Mouse (Mus musculus) mouse embryonic stem cell (cell line): ENCODE data around the gene Gria1.

Experiments
- in situ Hi-C, 2 experiments: fragments of 300-500 bp; cut with MboI; formaldehyde crosslinking; loops; 1 replicate in 1 of 2; 3 replicates in 1 of 2; pipeline ENCODE4 v1.14.3; 2019 to 2020; ENCODE audit warnings: low sequenced_read_pairs in 2 of 2, low pct_unique_long_range_greater_than_20kb in 1 of 2, mixed read lengths in 1 of 2; ENCODE audit not compliant: unreplicated experiment in 1 of 2

Gene Gria1

DNA sequence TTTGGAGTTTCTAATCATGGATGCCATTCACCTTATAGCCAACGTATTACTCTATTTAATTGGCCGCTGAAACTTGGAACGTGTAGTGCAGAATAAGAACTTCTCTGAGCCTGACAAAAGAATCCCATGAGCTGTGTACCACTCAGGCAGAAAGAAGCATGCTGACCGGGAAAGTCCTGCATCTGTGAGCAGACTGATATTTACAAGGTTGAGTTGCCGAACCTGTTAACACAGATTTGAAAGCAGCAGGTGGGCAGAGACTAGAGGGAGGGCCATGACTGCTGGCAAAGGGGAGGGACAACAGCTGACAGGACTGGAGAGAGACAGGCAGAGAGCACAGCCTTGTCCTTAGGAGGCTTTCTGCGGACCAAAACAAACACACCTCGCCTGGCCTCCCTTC lies 134.5 kb downstream of the Gria1 start:
- in situ Hi-C loops: no loop called here

GRCm38 (mm10) chr11:57151674-57152073 lies 140.5 kb downstream of the Gria1 start:
- in situ Hi-C loops: no loop called here

GRCm38 (mm10) chr11:57154998-57155397 lies 143.8 kb downstream of the Gria1 start:
- in situ Hi-C loops: no loop called here

DNA sequence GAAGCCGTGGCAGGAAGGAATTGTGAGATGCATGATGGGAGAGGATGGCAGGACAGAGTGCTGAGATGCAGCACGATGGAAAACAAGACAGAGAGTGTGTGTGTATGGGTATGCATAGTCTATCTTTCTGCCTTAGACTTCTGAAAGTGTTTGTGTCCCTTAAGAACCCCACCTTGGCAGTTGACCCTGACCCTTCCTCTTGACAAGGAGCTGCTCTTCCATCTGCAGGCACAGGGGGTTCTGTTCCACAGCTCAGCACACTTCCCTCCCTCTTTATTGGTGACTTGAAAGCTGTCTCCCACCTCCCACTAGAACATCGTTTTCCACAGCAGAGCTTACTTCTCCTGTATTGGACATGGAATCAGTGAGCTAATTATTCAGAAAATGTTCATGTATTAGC lies 148.2 kb downstream of the Gria1 start:
- in situ Hi-C loops: no loop called here

GRCm38 (mm10) chr11:57160076-57160475 lies 148.9 kb downstream of the Gria1 start:
- in situ Hi-C loops: no loop called here

DNA sequence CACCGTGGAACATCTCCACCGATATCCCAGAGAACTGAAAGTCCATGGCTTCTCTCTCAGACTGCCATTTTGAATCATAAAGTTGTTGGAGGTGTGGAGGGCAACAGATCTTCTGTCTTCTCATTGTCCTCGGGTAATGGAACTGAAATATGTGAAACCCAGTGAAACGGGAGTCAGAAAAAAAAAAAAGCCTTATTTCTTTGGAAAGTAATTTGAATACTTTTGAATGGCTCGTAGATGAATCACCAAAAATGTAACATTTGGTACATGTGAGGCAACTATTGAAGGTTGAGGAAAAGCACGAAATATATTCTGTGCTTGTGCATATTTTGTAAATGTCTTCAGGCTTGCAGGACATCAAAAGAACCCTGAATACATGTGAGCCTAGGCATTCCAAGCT lies 151.7 kb downstream of the Gria1 start:
- in situ Hi-C loops: no loop called here

DNA sequence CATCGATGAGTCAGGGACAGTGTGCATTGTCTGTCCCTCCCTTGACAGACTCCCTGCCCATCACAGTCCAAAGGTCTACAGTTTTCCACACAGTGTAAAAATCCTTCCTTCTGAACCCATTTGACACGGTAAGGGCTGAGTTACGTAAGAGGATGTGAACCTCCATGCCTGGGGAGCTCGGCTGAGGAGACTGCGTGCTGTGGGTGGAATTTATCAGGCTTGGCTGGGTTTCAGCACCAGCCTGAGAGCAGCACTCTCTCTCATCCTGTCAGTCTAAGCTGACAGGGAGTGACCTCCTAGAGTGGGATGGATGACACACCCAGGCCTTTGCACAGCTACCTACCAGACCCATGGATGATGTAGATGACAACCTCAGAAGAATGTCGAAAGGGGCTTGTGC lies 158.9 kb downstream of the Gria1 start:
- in situ Hi-C loops: no loop called here

DNA sequence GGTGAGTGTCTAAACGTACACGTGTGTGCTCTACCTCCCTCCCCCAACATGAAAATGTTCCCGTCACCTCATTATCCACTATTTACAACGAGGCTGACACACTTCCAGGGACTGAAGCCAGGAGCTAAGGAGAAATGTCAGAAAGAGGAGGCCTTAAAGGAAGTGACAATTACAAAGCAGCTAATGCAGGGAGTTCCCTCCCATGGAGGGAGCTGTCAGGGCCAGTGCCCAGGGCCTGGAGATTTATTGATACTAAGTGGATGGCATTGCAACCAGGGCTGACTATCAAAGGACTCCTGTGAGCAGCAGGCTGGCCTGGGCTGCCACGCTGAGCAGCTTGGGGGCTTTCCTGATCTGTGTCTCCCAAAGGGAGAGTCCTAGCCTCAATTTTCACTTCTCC lies 163.0 kb downstream of the Gria1 start:
- in situ Hi-C loops: no loop called here

DNA sequence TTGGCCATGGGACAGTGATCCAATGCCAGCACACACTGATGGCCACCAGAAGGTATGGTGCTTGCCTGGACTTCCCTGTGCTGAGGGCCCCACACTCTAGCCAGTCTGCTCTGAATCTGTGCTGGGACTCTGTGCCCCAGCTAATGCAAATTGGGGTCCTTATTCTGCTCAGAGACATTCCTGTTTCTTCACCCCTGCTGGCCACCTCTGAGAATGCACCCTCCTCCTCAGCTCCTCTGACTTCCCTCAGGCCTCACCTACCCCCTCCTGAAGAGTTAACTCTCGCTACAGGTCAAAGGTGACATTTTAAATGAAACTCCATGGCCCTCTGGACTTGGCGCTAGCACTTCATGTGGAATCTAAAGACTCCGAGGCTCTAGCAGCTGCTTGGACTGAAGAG lies 165.4 kb downstream of the Gria1 start:
- in situ Hi-C loops: no loop called here

DNA sequence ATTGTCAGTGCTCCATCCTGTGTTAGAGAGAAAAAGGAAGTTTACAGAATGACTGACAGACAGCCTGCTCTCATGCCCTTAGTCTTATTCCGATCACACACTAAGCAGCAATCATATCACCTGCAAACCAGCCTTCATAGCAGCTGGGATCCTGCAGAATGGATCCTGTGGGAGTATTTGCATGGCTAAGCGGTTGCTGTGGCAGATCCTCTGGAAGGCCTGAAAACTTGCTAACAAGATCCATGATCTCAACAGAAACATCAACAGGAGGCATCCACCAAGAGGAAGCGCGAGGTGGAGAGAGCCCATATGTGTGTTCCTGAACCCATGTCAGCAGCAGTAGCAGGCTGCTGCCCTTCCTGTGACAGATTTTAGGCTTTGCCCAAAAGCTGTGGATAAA lies 173.0 kb downstream of the Gria1 start:
- in situ Hi-C loops: no loop called here

GRCm38 (mm10) chr11:57185110-57185509 lies 173.9 kb downstream of the Gria1 start:
- in situ Hi-C loops: no loop called here

- in situ Hi-C loops: no loop called here
These were observed 178.2 kb downstream of the Gria1 start for GRCm38 (mm10) chr11:57189391-57189790.

DNA sequence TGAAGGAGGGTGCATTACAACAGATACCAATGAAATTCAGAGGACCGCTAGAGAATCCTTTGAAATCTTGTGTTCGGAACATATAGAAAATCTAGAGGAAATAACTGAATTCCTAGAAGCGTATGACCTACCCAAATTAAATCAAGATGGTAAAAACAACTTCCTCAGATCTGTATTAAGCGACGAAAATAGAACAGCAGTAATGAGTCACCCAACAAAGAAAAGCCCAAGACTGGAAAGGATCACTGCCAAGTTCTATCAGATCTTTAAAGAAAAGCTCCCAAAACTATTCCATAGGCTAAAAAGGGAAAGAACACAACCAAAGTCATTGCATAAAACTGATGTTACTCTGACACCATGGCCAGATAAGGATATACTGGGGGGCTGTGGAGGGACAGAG lies 183.6 kb downstream of the Gria1 start:
- in situ Hi-C loops: no loop called here

DNA sequence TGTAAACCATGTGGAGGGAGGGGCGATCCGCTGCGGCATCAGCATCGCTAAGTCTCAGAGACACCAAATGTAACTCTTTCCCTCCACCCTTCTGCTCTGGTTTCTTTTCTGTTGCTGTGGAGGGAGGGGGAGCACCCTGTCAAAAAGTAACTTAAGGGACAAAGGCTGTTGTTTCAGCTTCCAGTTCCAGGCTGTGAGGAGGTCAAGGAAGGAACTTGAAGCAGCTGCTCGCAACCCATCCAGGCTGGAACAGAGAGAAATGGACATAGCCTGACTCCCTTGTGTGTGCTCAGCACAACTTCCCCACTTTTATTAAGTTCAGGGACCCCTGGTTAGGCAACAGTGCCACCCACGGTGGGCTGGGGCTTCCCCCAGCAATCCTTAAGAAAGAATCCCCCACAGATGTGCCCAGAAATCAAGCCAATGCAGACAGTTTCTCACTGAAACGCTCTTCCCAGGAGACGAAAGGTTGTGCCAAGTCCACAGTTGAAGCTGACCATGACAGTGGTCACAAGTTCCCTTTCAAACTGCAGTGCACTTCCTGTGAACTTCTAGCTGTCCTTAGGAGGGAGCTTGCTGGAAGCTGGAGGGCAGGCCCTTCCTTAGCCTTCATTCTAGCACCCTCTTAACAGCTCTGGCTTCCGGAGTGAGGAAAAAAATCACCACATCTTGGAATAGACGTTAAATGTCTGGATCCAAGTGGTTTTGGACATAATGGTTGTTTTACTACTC lies 190.2 kb downstream of the Gria1 start:
- in situ Hi-C loops: no loop called here

- in situ Hi-C loops: no loop called here
These were observed 193.2 kb downstream of the Gria1 start for GRCm38 (mm10) chr11:57204371-57204770.

- in situ Hi-C loops: no loop called here
These were observed 196.1 kb downstream of the Gria1 start for GRCm38 (mm10) chr11:57207260-57207659.

- in situ Hi-C loops: no loop called here
These were observed 202.9 kb downstream of the Gria1 start for GRCm38 (mm10) chr11:57214079-57214478.

- in situ Hi-C loops: no loop called here
These were observed 203.4 kb downstream of the Gria1 start for GRCm38 (mm10) chr11:57214583-57214982.

DNA sequence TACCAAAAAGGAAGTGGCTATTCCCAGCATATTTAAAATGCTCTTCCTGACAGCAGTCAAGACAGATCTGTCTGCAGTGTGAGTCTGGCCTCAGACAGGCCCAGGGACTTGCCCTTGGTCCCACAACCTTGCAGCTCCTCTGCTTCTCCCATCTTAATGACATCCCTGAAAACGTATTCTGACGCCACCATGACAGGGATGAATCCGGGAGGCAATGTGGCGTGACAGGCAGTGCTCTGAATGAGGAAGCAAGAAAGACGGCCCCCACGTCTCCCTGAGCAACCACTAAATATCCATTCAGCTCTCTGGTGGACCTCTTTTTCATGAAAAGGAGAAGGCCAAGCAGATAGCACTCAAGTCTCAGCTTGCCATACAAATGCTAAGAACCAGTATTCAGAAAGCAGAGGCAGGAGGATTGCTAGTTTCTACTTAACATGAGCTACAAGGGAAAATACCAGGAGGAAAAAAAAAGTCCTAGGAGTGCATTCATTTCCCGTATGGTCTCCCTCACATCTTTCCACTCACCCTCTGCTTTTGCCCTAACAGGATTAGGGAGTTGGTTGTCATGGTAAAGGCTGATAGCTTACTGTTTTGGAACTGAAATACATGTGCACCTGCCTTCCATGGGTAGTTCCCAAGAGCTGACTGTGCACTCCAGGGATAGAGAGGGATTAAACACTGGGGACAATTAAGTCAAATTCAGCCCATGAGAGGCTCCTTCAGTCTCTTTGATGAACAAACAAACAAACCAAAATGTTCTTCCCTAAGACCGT lies 211.8 kb downstream of the Gria1 start:
- in situ Hi-C loops: no loop called here

- in situ Hi-C loops: no loop called here
These were observed 224.3 kb downstream of the Gria1 start for GRCm38 (mm10) chr11:57235446-57235845.
